Mouse (Mus musculus) cerebellum, adult 18-20 months (tissue): ENCODE results near the gene Prkn.

Experiments
- DNase-seq, 2 experiments: peaks; one replicate each; pipeline ENCODE4 v3.0.0; 2021

Prkn gene

GRCm38 (mm10) chr17:10997291-10997690 is 157.1 kb downstream of the Prkn start:
- peak; percentile 7 to 12 for DNase-seq

- peak in 1 of 2 experiments; percentile 18 for DNase-seq
These were observed 183.2 kb downstream of the Prkn start for GRCm38 (mm10) chr17:11023371-11023770.

GRCm38 (mm10) chr17:11029348-11029747 is 189.2 kb downstream of the Prkn start:
- no peak for DNase-seq

- no peak for DNase-seq
These were observed 190.8 kb downstream of the Prkn start for GRCm38 (mm10) chr17:11030936-11031335.

GRCm38 (mm10) chr17:11032366-11032765 is 192.2 kb downstream of the Prkn start:
- DNase-seq, result no peak

GRCm38 (mm10) chr17:11033594-11033993 is 193.4 kb downstream of the Prkn start:
- peak; percentile 19 for DNase-seq

- DNase-seq, result no peak
These were observed 198.1 kb downstream of the Prkn start for GRCm38 (mm10) chr17:11038272-11038671.

GRCm38 (mm10) chr17:11058986-11059385 is 218.8 kb downstream of the Prkn start:
- DNase-seq, result no peak

- DNase-seq, result peak in 1 of 2 experiments; percentile 21
These were observed 227.0 kb downstream of the Prkn start for GRCm38 (mm10) chr17:11067076-11067703.

GRCm38 (mm10) chr17:11067704-11068475 is 227.7 kb downstream of the Prkn start:
- peak; percentile 76 to 81 for DNase-seq

- DNase-seq, result no peak
These were observed 230.8 kb downstream of the Prkn start for GRCm38 (mm10) chr17:11070996-11071395.

- DNase-seq, result no peak
These were observed 236.2 kb downstream of the Prkn start for GRCm38 (mm10) chr17:11076319-11076903.

- DNase-seq, result peak; percentile 33 to 37
These were observed 246.3 kb downstream of the Prkn start for GRCm38 (mm10) chr17:11086492-11086891.

- DNase-seq, result no peak
These were observed 246.9 kb downstream of the Prkn start for GRCm38 (mm10) chr17:11087088-11087487.

- no peak for DNase-seq
These were observed 247.6 kb downstream of the Prkn start for GRCm38 (mm10) chr17:11087823-11088222.

- no peak for DNase-seq
These were observed 249.2 kb downstream of the Prkn start for GRCm38 (mm10) chr17:11089361-11089760.

GRCm38 (mm10) chr17:11092900-11093299 is 252.7 kb downstream of the Prkn start:
- peak in 1 of 2 experiments; percentile 19 for DNase-seq

GRCm38 (mm10) chr17:11093321-11093720 is 253.1 kb downstream of the Prkn start:
- no peak for DNase-seq

GRCm38 (mm10) chr17:11107007-11107406 is 266.8 kb downstream of the Prkn start:
- no peak for DNase-seq

- DNase-seq, result peak in 1 of 2 experiments; percentile 16
These were observed 267.7 kb downstream of the Prkn start for GRCm38 (mm10) chr17:11107916-11108315.

- no peak for DNase-seq
These were observed 277.3 kb downstream of the Prkn start for GRCm38 (mm10) chr17:11117508-11117907.

- no peak for DNase-seq
These were observed 283.9 kb downstream of the Prkn start for GRCm38 (mm10) chr17:11124048-11124447.

GRCm38 (mm10) chr17:11127217-11127616 is 287.0 kb downstream of the Prkn start:
- no peak for DNase-seq

- no peak for DNase-seq
These were observed 290.7 kb downstream of the Prkn start for GRCm38 (mm10) chr17:11130919-11131318.
